In the genomic region with DNA sequence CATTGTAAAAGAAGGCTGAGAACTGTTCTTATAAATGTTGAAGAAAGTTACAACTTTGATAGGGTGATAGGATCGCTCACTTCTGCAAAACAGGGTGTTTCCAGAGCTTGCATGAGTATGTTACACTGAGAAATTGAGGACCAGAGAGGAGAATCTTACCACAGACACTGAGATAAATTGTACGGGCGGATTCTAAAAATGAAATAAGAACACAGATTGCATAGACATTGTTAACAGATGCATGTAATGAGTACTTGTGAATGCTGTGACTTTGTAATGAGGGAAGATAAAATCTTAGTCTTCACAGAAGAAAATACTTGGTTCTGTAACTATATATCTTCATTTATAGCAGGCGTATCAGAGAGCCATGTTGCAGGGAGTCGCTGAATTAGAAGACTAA, we compare ENCODE assay signal across 27 mouse cellular contexts.
DNase-seq lines count a peak whose midpoint lies in the region; ATAC-seq and TF ChIP-seq lines count a peak whose summit lies in the region.
"Had no signal": no experiment of that assay in that cellular context is flagged by ENCODE, and none has a peak within 500 bp of the region (broad histone marks: within the 10 kb centered on the region; RNA-seq: fewer than 3 reads in every experiment).

No protein-coding gene starts in this region.

- H3K27me3 ChIP-seq in forebrain, postnatal 0 days (ENCODE audit: insufficient read depth, low read length), result no peaks in the 10 kb centered on the region
- H3K27me3 ChIP-seq in forebrain, embryonic 11.5 days (ENCODE audit: control insufficient read depth, insufficient read depth, low read length), result no peaks in the 10 kb centered on the region
- H3K27me3 ChIP-seq: CH12.LX; embryonic facial prominence, embryonic 12.5 days; forebrain, embryonic 12.5 days had no signal

- TF ChIP-seq CTCF in forebrain, postnatal 0 days (IDR thresholded peaks at IDR 0.05; ENCODE audit: low read depth), result no peak
- TF ChIP-seq CTCF in layer of hippocampus, adult 2 months (conservative IDR thresholded peaks at IDR 0.05), result no peak
- no peak for TF ChIP-seq CTCF in left cerebral cortex, adult 2 months (IDR thresholded peaks at IDR 0.05)

- 73% methylated on average over 5 of the region's 5 CpGs for WGBS in forebrain, postnatal 0 days
- 91% methylated on average over 5 of the region's 5 CpGs for WGBS in forebrain, embryonic 11.5 days

- DNase-seq in forebrain, postnatal 0 days, result no peak
- DNase-seq in forebrain, embryonic 11.5 days (ENCODE audit: low spot score), result no peak
- DNase-seq in layer of hippocampus, adult 2 months (ENCODE audit: low spot score in 2 of 2), result no peak
- DNase-seq in layer of hippocampus, adult 9-11 months, result no peak
- DNase-seq in left cerebral cortex, adult 2 months (ENCODE audit: extremely low spot score in 1 of 2, low spot score in 2 of 2), result no peak
- no peak for DNase-seq in left cerebral cortex, postnatal 10 days (ENCODE audit: extremely low spot score in 1 of 2, low spot score in 2 of 2)
- DNase-seq in brain, adult 2 months (ENCODE audit: low read depth, low spot score), result peak; percentile 56
- DNase-seq in ovary, postnatal 36 days (ENCODE audit: low spot score), result no peak
- DNase-seq: adrenal gland, adult 8-10 months; adrenal gland, postnatal 14 days; adrenal gland, postnatal 36 days; B cell, adult 2 months; cerebellum, adult 11-12 months; cerebellum, adult 2 months; cerebellum, adult 9-10 months; cerebellum, postnatal 10 days; cerebellum, postnatal 25 days had no signal

- H3K4me3 ChIP-seq in forebrain, postnatal 0 days (ENCODE audit: low read depth, low read length), result no peak overlapping the region
- H3K4me3 ChIP-seq in forebrain, embryonic 11.5 days (ENCODE audit: low read depth, low read length), result no peak overlapping the region
- H3K4me3 ChIP-seq in layer of hippocampus, adult 2 months, result no peak overlapping the region
- H3K4me3 ChIP-seq in left cerebral cortex, adult 2 months, result no peak overlapping the region
- H3K4me3 ChIP-seq: embryonic facial prominence, embryonic 10.5 days; embryonic facial prominence, embryonic 12.5 days; forebrain, embryonic 12.5 days had no signal

- H3K27ac ChIP-seq in forebrain, postnatal 0 days (ENCODE audit: low read depth, low read length), result no peak overlapping the region
- H3K27ac ChIP-seq in forebrain, embryonic 11.5 days (ENCODE audit: low read depth, low read length), result no peak overlapping the region
- H3K27ac ChIP-seq in layer of hippocampus, adult 2 months, result peak overlapping the region; percentile 74
- H3K27ac ChIP-seq in left cerebral cortex, adult 2 months, result peak overlapping the region; percentile 2; the same call in 1 of the 2 replicates
- H3K27ac ChIP-seq: embryonic facial prominence, embryonic 10.5 days; embryonic facial prominence, embryonic 12.5 days; forebrain, embryonic 12.5 days had no signal

- intact Hi-C loops in left cerebral cortex, adult 2 months (cut with DNase I), result no loop called here
- intact Hi-C loops in left cerebral cortex, postnatal 10 days (cut with DNase I), result no loop called here

- H3K9me3 ChIP-seq in forebrain, postnatal 0 days (ENCODE audit: low read length), result no peaks in the 10 kb centered on the region
- H3K9me3 ChIP-seq in forebrain, embryonic 11.5 days (ENCODE audit: control insufficient read depth, low read length), result no peaks in the 10 kb centered on the region
- H3K9me3 ChIP-seq: embryonic facial prominence, embryonic 10.5 days; embryonic facial prominence, embryonic 12.5 days; forebrain, embryonic 12.5 days had no signal

- no peaks in the 10 kb centered on the region for H3K4me1 ChIP-seq in forebrain, postnatal 0 days (ENCODE audit: insufficient read depth)
- H3K4me1 ChIP-seq in forebrain, embryonic 11.5 days (replicated peaks; ENCODE audit: control insufficient read depth, insufficient read depth, low read length), result no peaks in the 10 kb centered on the region
- H3K4me1 ChIP-seq: embryonic facial prominence, embryonic 12.5 days had no signal

- H3K4me2 ChIP-seq in forebrain, postnatal 0 days (ENCODE audit: low read depth), result no peak overlapping the region
- no peak overlapping the region for H3K4me2 ChIP-seq in forebrain, embryonic 11.5 days (ENCODE audit: low read depth, low read length, severe bottlenecking)
- H3K4me2 ChIP-seq: embryonic facial prominence, embryonic 12.5 days; forebrain, embryonic 12.5 days had no signal

- ATAC-seq in forebrain, postnatal 0 days, result peak; percentile 61
- ATAC-seq in forebrain, embryonic 11.5 days (replicated peaks; ENCODE audit: low FRiP score), result no peak
- ATAC-seq: activated CD4-positive, CD25-positive, alpha-beta regulatory T cell, adult 4 months; CD4-positive, CD25-positive, alpha-beta regulatory T cell, adult 4 months; forebrain, embryonic 14.5 days; forebrain, embryonic 16.5 days; Patski had no signal

- peaks cover 20% of the 10 kb centered on the region for H3K36me3 ChIP-seq in forebrain, postnatal 0 days (ENCODE audit: insufficient read depth)
- H3K36me3 ChIP-seq in forebrain, embryonic 11.5 days (ENCODE audit: control insufficient read depth, insufficient read depth, low read length), result no peaks in the 10 kb centered on the region
- H3K36me3 ChIP-seq: embryonic facial prominence, embryonic 10.5 days; embryonic facial prominence, embryonic 12.5 days; forebrain, embryonic 12.5 days; G1E had no signal

- no peak overlapping the region for H3K9ac ChIP-seq in forebrain, postnatal 0 days
- H3K9ac ChIP-seq in forebrain, embryonic 11.5 days (ENCODE audit: low read length), result no peak overlapping the region
- H3K9ac ChIP-seq: embryonic facial prominence, embryonic 12.5 days; forebrain, embryonic 12.5 days had no signal

Comparison
In these comparisons a context has a peak if more than half of its experiments do, and no peak if none do; other contexts are left out.
1. H3K27ac ChIP-seq: peak in layer of hippocampus, adult 2 months (single experiment) and left cerebral cortex, adult 2 months (single experiment); none in forebrain, postnatal 0 days (single experiment) and forebrain, embryonic 11.5 days (single experiment).